Mouse (Mus musculus) NIH3T3 (cell line): ENCODE results near the gene Timmdc1.
A peak's percentile ranks its signal among the peaks of the same experiment; 100 is the strongest.

Experiments used
- DNase-seq: peaks from one replicate; pipeline ENCODE4 v3.0.0-alpha.2; 2012; ENCODE audit warnings: low read depth

The Timmdc1 gene

GRCm38 (mm10) chr16:38463305-38463704, 59.2 kb downstream of the Timmdc1 start:
- no peak for DNase-seq

- DNase-seq = no peak
Observed at GRCm38 (mm10) chr16:38462161-38462560, 60.3 kb downstream of the Timmdc1 start.

- DNase-seq = no peak
Observed at GRCm38 (mm10) chr16:38461749-38462148, 60.7 kb downstream of the Timmdc1 start.

GRCm38 (mm10) chr16:38459990-38460389, 62.5 kb downstream of the Timmdc1 start:
- DNase-seq = no peak

GRCm38 (mm10) chr16:38458600-38459280, 63.7 kb downstream of the Timmdc1 start:
- peak; percentile 43 for DNase-seq

- no peak for DNase-seq
Observed at GRCm38 (mm10) chr16:38456812-38457567, 65.5 kb downstream of the Timmdc1 start.

GRCm38 (mm10) chr16:38455511-38456418, 66.7 kb downstream of the Timmdc1 start, which contains the start of gene Cd80:
Cd80 (plus strand) TSS chr16:38455561.
- DNase-seq = no peak

GRCm38 (mm10) chr16:38454533-38455254, 67.8 kb downstream of the Timmdc1 start:
- DNase-seq = no peak

GRCm38 (mm10) chr16:38453952-38454351, 68.5 kb downstream of the Timmdc1 start:
- no peak for DNase-seq

GRCm38 (mm10) chr16:38453203-38453553, 69.3 kb downstream of the Timmdc1 start:
- DNase-seq = no peak

GRCm38 (mm10) chr16:38452442-38453202, 69.8 kb downstream of the Timmdc1 start, which contains the start of gene Adprh:
Adprh (minus strand) TSS chr16:38452703.
- peak; percentile 94 for DNase-seq

- peak; percentile 51 for DNase-seq
Observed at GRCm38 (mm10) chr16:38451421-38452205, 70.8 kb downstream of the Timmdc1 start.

- no peak for DNase-seq
Observed at GRCm38 (mm10) chr16:38450707-38451106, 71.8 kb downstream of the Timmdc1 start.

GRCm38 (mm10) chr16:38448458-38448857, 74.0 kb downstream of the Timmdc1 start:
- DNase-seq = no peak
